Mouse (Mus musculus) frontal cortex, postnatal 25 days (tissue): Measurements from ENCODE around the gene Ubtf.

Experiments
- DNase-seq, 2 experiments: peaks; one replicate each; pipeline ENCODE4 v3.0.0; 2022; ENCODE audit warnings: low spot score in 2 of 2

Gene Ubtf

DNA sequence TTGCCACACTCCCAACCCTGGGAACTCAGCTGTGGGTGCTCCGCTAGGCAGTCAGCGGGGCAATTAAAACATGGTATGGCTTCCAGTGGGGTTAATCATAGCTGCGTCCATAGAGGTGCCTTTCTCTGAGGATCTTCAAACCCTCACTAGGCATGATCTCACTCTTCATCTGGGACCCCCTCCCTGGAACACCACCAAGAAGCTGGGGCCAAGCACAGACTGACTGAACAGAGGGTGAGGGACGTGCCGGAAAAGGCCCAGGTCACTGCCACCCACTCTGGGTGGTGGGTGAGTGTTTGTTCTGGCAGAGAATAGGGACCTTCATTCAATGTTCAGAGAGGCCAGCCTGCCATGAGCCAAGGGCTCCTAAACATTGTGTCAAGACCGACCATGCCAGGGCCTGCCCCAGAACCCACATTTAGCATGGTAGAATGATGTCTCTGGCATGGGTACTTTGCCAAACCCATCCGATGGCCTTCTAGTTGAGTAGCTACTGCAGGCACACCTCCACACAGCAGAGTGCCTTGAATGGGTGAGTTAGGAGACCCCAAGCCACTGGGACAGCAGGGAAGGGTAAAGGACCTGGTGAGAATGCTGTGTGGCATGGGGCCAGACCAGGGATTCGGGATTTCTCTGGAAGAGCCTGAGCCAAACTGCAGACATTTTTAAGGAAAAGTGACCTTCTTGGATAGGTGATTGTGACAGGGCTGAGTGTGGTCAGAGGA is 52.7 kb downstream of the Ubtf start:
- no peak for DNase-seq

DNA sequence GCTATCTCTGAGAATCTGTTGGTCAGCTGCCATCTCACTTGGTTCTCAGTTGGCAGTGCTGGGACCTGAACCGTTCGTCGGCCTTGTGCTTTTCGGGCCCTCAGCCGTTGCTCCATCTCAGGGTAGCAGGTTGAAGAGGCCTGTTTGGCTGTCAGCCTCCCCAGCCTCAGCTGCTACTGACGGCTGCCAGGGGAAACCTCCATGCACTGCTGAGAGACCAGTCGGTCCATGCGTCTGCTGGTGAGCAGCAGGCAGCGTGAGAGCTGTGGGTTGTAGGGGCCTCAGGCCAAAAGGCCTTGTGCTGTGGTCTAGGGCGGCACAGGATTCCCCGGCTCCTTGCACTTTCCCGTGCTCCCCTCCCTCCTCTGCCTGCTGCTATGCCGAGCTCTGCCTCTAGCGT is 53.7 kb downstream of the Ubtf start:
- DNase-seq = no peak

DNA sequence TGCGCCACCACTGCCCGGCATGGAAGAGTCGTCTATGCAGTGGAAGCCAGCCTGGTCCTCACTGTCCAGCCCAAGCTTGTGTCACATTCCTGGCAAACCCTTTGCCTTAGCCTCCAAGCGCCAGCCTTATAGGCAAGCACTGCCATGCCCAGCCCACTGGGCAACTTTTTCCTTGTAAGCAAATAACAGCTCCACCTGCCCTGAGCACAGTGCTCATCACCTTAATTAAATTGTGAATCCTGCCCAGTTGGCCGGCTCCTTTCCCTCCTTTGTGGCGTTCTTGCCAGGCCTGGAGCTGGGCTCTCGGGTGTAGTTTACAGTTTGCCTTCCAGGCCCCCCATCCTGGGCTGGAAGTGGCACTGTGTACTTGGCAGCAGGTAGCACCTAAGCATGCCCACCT is 56.3 kb downstream of the Ubtf start:
- no peak for DNase-seq

DNA sequence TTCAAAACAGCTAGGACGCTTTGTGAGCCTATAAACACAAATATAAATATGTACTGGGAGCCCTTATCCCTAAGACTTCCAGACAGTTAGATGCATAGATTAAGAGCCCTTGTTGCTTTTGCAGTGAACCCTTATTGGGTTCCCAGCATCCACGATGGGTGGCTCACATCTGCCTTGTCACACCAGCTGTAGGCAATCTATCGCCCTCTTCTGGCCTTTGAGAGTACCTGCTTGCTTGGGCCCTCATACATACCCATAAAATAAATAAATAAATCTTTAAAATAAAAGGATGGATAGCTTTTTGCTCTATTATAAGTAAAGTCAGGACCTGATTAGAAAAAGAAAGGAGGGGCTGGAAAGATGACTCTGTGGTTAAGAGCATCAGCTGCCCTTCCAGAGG is 61.0 kb downstream of the Ubtf start:
- DNase-seq = no peak

DNA sequence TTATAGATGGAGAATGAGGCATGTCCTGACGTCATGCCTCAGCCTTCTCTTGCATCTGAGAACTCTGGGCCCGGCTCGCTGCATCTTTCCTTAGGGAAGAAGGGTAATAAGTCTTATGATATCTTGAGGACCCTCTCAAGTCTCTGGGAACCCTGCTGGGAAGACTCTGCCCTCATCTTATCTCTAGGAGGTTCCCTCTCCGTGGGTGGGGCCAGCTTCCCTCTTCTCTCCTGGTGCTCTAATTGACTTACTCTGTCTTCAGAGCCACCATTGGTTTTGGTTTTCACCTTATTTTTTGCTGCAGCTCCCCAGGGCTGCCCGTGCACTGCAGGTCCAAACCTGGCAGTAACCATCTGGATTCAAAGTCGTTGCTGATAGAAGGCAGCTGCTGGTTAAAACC is 61.4 kb downstream of the Ubtf start:
- no peak for DNase-seq

DNA sequence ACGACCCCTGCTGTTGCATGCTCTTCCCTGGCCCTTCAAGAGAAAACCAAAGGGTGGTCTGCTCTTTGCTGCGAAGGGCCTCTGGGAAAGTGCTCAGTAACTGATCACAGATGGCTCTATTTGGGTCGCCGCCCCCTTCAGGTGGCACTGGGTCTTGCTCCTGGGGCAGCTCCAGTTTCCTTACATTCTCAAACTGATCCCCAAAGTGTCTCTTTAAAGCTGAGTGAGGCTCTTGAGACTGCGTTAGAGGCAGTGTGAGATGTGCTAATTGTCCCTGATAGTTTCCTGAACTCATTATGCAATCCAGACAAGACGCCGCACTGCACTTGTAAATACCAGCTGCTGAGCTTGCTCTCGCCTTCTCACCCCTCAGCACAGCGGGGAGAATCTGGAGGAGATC is 62.0 kb downstream of the Ubtf start:
- no peak for DNase-seq
